Mouse (Mus musculus): ENCODE measurements around the gene Nek3. TPM values are rescaled to one million over a fixed set of nuclear protein-coding genes. Genes with fewer than 3 reads are reported as not detected.
"Not testable (repeated sequence)": the region's sequence is repeated elsewhere in the genome, so short reads cannot be mapped to it uniquely, and the experiment has no call there.

Gene Nek3
- polyA plus RNA-seq, 1 experiment = 3.6 TPM

GRCm38 (mm10) chr8:22145831-22146230, 20.4 kb downstream of the Nek3 start:
- TF ChIP-seq MYOG (IDR thresholded peaks at IDR 0.05; ENCODE audit: control insufficient read depth in 1 of 3, insufficient read depth in 1 of 3, insufficient read length in 2 of 3, low read depth in 2 of 3) (no peak), MYOD1 (IDR thresholded peaks at IDR 0.05; ENCODE audit: control insufficient read depth in 1 of 3, insufficient read length in 2 of 3, low read depth in 2 of 3) (no peak), POLR2A (IDR thresholded peaks at IDR 0.05; ENCODE audit: insufficient read length, low read depth) (no peak), REST (IDR thresholded peaks at IDR 0.05; ENCODE audit: insufficient read depth, insufficient read length) (no peak), CEBPB (IDR thresholded peaks at IDR 0.05; ENCODE audit: insufficient read depth, poor library complexity, severe bottlenecking) (no peak)
- Histone ChIP-seq H3K4me3 (no peak overlapping the region), H3K27me3 (ENCODE audit: control insufficient read depth, insufficient read depth, insufficient read length) (no peaks in the 10 kb centered on the region), H3K36me3 (ENCODE audit: control insufficient read depth, insufficient read depth) (no peaks in the 10 kb centered on the region), H3ac (ENCODE audit: control insufficient read depth, insufficient read length) (no peak overlapping the region), H3K79me2 (ENCODE audit: control insufficient read depth, insufficient read depth) (no peaks in the 10 kb centered on the region), H3K4me2 (ENCODE audit: low read depth) (no peak overlapping the region)

DNA sequence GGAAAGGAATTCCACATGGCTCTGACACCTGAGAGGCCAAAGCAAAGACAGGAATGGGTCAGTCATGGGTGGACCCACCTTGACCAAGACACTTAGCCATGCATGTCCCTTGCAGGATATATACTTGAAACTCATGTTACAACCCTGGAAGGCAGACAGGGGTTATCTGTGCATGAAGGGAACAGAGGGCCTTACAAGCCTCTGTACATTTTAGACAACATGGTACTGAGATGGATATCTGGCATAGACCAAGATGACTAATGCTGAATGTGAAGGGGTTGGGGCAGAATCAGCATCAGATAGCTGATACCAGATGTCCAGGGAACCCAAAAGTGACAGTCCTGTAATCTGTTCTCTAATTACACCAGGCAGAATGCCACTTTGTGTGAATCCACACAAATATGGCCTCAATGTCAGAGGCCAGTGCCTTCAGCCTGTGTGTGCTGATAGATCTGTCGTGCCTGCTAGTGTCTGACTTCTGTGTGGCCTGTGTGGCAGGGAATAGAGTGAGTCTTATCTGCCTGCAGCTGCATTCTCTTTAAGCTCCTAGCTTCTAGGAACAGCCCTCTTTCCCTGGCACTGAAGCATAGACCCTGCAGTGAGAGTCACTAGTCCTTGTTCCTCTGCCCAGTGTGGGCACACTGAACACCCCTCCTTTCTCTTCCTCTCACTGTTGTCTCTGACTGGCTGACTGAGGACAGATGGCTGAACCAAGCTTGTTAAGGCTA, 22.3 kb downstream of the Nek3 start:
- no peak overlapping the region for H3ac ChIP-seq (ENCODE audit: control insufficient read depth, insufficient read length)
- no peak overlapping the region for H3K4me2 ChIP-seq (ENCODE audit: low read depth)
- no peaks in the 10 kb centered on the region for H3K27me3 ChIP-seq (ENCODE audit: control insufficient read depth, insufficient read depth, insufficient read length)
- no peaks in the 10 kb centered on the region for H3K36me3 ChIP-seq (ENCODE audit: control insufficient read depth, insufficient read depth)
- TF ChIP-seq POLR2AphosphoS2 (IDR thresholded peaks at IDR 0.05; ENCODE audit: insufficient read length, low read depth) = no peak
- TF ChIP-seq E2F4 (IDR thresholded peaks at IDR 0.05; ENCODE audit: insufficient read depth) = no peak
- no peak for TF ChIP-seq CEBPB (IDR thresholded peaks at IDR 0.05; ENCODE audit: insufficient read depth, poor library complexity, severe bottlenecking)
- no peak for TF ChIP-seq SRF (IDR thresholded peaks at IDR 0.05; ENCODE audit: control insufficient read depth, insufficient read length, low read depth)
- no peak for TF ChIP-seq POLR2A (IDR thresholded peaks at IDR 0.05; ENCODE audit: insufficient read length, low read depth)
- no peak for TF ChIP-seq REST (IDR thresholded peaks at IDR 0.05; ENCODE audit: insufficient read depth, insufficient read length)
- TF ChIP-seq TCF3 (IDR thresholded peaks at IDR 0.05; ENCODE audit: insufficient read length, low read depth) = no peak
- TF ChIP-seq TCF12 (IDR thresholded peaks at IDR 0.05; ENCODE audit: insufficient read depth, poor library complexity, severe bottlenecking) = no peak
- no peak for TF ChIP-seq USF1 (IDR thresholded peaks at IDR 0.05; ENCODE audit: low read depth)
- no peak for TF ChIP-seq MYOG (IDR thresholded peaks at IDR 0.05; ENCODE audit: control insufficient read depth in 1 of 3, insufficient read depth in 1 of 3, insufficient read length in 2 of 3, low read depth in 2 of 3)
- TF ChIP-seq MYOD1 (IDR thresholded peaks at IDR 0.05; ENCODE audit: control insufficient read depth in 1 of 3, insufficient read length in 2 of 3, low read depth in 2 of 3) = no peak
- no peak for TF ChIP-seq MAX (IDR thresholded peaks at IDR 0.05; ENCODE audit: low read depth)
- H3K4me3 ChIP-seq = no peak overlapping the region
- H3K79me2 ChIP-seq (ENCODE audit: control insufficient read depth, insufficient read depth) = no peaks in the 10 kb centered on the region

DNA sequence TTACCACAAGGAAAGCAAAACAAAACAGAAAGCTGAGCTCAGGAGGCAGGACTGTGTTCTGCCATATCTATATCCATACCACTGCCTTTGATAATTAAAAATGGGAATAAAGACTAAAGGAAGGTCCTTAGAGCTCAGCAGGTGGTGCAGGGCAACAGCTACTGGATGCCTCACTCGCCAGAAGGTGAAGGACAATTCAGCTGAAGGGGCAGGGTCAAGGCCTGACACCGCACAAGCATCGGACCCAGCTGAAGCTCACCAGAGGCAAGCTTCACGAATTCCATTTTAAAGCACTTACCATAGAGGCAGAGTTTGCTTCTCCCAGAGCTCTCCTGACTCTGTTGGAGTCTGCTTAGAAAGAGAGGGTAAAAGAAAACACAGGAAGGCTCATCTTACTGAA, 23.6 kb downstream of the Nek3 start:
- Histone ChIP-seq H3K36me3 (ENCODE audit: control insufficient read depth, insufficient read depth) (no peaks in the 10 kb centered on the region), H3K4me3 (no peak overlapping the region), H3K27me3 (ENCODE audit: control insufficient read depth, insufficient read depth, insufficient read length) (no peaks in the 10 kb centered on the region), H3ac (ENCODE audit: control insufficient read depth, insufficient read length) (no peak overlapping the region), H3K79me2 (ENCODE audit: control insufficient read depth, insufficient read depth) (no peaks in the 10 kb centered on the region), H3K4me2 (ENCODE audit: low read depth) (no peak overlapping the region)
- TF ChIP-seq TCF3 (IDR thresholded peaks at IDR 0.05; ENCODE audit: insufficient read length, low read depth) (no peak), POLR2AphosphoS2 (IDR thresholded peaks at IDR 0.05; ENCODE audit: insufficient read length, low read depth) (no peak), E2F4 (IDR thresholded peaks at IDR 0.05; ENCODE audit: insufficient read depth) (no peak), SRF (IDR thresholded peaks at IDR 0.05; ENCODE audit: control insufficient read depth, insufficient read length, low read depth) (no peak), MYOD1 (IDR thresholded peaks at IDR 0.05; ENCODE audit: control insufficient read depth in 1 of 3, insufficient read length in 2 of 3, low read depth in 2 of 3) (no peak), CEBPB (IDR thresholded peaks at IDR 0.05; ENCODE audit: insufficient read depth, poor library complexity, severe bottlenecking) (no peak), MYOG (IDR thresholded peaks at IDR 0.05; ENCODE audit: control insufficient read depth in 1 of 3, insufficient read depth in 1 of 3, insufficient read length in 2 of 3, low read depth in 2 of 3) (no peak), USF1 (IDR thresholded peaks at IDR 0.05; ENCODE audit: low read depth) (no peak), TCF12 (IDR thresholded peaks at IDR 0.05; ENCODE audit: insufficient read depth, poor library complexity, severe bottlenecking) (no peak), POLR2A (IDR thresholded peaks at IDR 0.05; ENCODE audit: insufficient read length, low read depth) (no peak), MAX (IDR thresholded peaks at IDR 0.05; ENCODE audit: low read depth) (no peak), REST (IDR thresholded peaks at IDR 0.05; ENCODE audit: insufficient read depth, insufficient read length) (no peak)

GRCm38 (mm10) chr8:22141836-22142385, 24.3 kb downstream of the Nek3 start:
- TF ChIP-seq CEBPB (IDR thresholded peaks at IDR 0.05; ENCODE audit: insufficient read depth, poor library complexity, severe bottlenecking) (no peak), USF1 (IDR thresholded peaks at IDR 0.05; ENCODE audit: low read depth) (no peak), TCF12 (IDR thresholded peaks at IDR 0.05; ENCODE audit: insufficient read depth, poor library complexity, severe bottlenecking) (no peak), POLR2A (IDR thresholded peaks at IDR 0.05; ENCODE audit: insufficient read length, low read depth) (no peak), MAX (IDR thresholded peaks at IDR 0.05; ENCODE audit: low read depth) (no peak), SRF (IDR thresholded peaks at IDR 0.05; ENCODE audit: control insufficient read depth, insufficient read length, low read depth) (no peak), MYOD1 (IDR thresholded peaks at IDR 0.05; ENCODE audit: control insufficient read depth in 1 of 3, insufficient read length in 2 of 3, low read depth in 2 of 3) (no peak), REST (IDR thresholded peaks at IDR 0.05; ENCODE audit: insufficient read depth, insufficient read length) (no peak), TCF3 (IDR thresholded peaks at IDR 0.05; ENCODE audit: insufficient read length, low read depth) (no peak), POLR2AphosphoS2 (IDR thresholded peaks at IDR 0.05; ENCODE audit: insufficient read length, low read depth) (no peak), E2F4 (IDR thresholded peaks at IDR 0.05; ENCODE audit: insufficient read depth) (no peak), MYOG (IDR thresholded peaks at IDR 0.05; ENCODE audit: control insufficient read depth in 1 of 3, insufficient read depth in 1 of 3, insufficient read length in 2 of 3, low read depth in 2 of 3) (no peak)
- no peaks in the 10 kb centered on the region for H3K79me2 ChIP-seq (ENCODE audit: control insufficient read depth, insufficient read depth)

GRCm38 (mm10) chr8:22136462-22136861, 29.8 kb downstream of the Nek3 start:
- H3K79me2 ChIP-seq (ENCODE audit: control insufficient read depth, insufficient read depth); H3ac ChIP-seq (ENCODE audit: control insufficient read depth, insufficient read length); H3K4me3 ChIP-seq; H3K4me2 ChIP-seq (ENCODE audit: low read depth); H3K27me3 ChIP-seq (ENCODE audit: control insufficient read depth, insufficient read depth, insufficient read length); H3K36me3 ChIP-seq (ENCODE audit: control insufficient read depth, insufficient read depth): not testable (repeated sequence)

More at GRCm38 (mm10) chr8:22141836-22142385, 24.3 kb downstream of the Nek3 start:
- Histone ChIP-seq H3K36me3 (ENCODE audit: control insufficient read depth, insufficient read depth) (no peaks in the 10 kb centered on the region), H3K4me2 (ENCODE audit: low read depth) (no peak overlapping the region), H3K27me3 (ENCODE audit: control insufficient read depth, insufficient read depth, insufficient read length) (no peaks in the 10 kb centered on the region), H3K4me3 (no peak overlapping the region), H3ac (ENCODE audit: control insufficient read depth, insufficient read length) (no peak overlapping the region)
